Mouse (Mus musculus): Measurements from ENCODE around the gene Adamts7. TPM values are rescaled to one million over a fixed set of nuclear protein-coding genes. Genes with fewer than 3 reads are reported as not detected.

Adamts7 gene
- polyA plus RNA-seq, 1 experiment: 1.6 TPM

DNA sequence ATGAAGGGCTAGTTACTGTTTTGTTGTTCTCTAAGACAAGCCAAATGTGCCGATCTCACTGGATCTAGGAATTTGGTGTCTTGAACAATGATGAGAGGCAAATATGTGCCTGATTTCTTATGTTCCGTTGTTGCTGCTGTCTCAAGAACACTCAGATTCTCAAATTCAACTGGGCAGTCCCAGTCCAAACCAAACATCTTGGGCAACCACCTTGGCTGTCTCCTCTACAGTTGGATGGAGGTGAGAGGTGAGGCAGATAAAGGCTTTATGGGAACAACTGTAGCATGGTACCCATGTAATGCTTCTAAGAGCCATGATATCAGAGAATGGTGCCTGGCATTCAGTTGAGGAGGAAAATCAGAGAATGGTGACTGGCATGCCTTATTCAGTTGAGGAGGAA lies 90.3 kb downstream of the Adamts7 start:
- DNase-seq (ENCODE audit: extremely low spot score in 1 of 2, low spot score in 1 of 2): no peak

DNA sequence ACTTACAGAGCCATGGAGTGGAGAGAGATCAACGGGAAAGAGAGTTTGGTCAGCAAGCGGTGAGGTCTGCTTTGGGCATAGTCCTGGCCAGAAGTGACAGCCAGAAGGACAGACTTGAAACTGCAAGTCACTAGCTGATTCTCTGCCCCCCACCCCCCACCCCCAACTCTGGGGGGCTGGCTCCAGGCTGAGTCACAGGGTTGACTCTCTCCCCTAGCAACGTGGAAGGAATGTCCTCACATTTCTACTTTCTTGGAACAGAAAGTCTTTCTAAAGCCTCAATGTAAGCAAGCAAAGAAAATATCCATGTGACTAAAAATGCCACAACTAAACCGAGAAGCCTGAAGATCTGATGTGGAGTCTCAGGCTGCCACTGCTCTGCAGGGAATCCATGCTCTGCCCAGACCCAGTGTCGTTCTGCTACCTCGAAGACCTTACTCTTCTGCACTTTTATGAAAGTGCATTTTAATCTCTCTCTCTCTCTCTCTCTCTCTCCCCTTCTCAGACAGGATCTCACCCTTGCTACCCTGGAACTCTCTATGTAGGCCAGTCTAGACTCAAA lies 93.1 kb downstream of the Adamts7 start:
- no peak for DNase-seq (ENCODE audit: extremely low spot score in 1 of 2, low spot score in 1 of 2)

DNA sequence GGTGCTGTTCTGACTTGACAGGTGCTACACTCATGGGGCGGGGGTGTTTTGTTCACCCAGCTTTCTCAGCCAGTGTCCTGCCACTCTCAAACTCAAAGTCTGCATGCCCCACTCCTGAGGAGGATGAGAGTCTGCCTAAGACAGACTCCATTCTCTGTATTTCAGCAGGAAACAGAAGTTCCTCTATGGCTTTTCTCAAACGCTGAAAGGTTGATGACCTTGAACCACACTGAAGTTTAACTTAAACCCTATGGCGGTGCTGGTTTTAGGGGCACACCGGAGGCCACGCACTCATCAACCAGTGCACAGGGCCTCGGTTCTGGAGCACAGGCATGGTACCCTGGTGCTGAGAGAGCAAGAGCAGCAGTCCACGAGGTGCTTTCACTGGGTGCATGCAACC lies 94.4 kb downstream of the Adamts7 start:
- no peak for DNase-seq (ENCODE audit: extremely low spot score in 1 of 2, low spot score in 1 of 2)

Other genes with a start within 250 kb of the Adamts7 start
- 17.5 and 21.4 TPM in 2 replicates for gene Ctsh, start 108.9 kb upstream of the Adamts7 start, polyA plus RNA-seq (2012; rRNA removed)
- 448 and 461 TPM in 2 replicates for gene Morf4l1, start 48.3 kb upstream of the Adamts7 start, polyA plus RNA-seq (2012; rRNA removed)
- 10.1 and 10.9 TPM in 2 replicates for gene Tbc1d2b, start 107.7 kb downstream of the Adamts7 start, polyA plus RNA-seq (2012; rRNA removed)

Measured in frontal cortex, adult 2 months (tissue).